Mouse (Mus musculus) spleen, adult 2 months (tissue): ENCODE measurements around the gene Stambpl1. TPM values are rescaled to one million over a fixed set of nuclear protein-coding genes. Genes with fewer than 3 reads are reported as not detected.

Experiments used
- DNase-seq, 2 experiments: peaks; one replicate each; pipeline versions ENCODE4 v3.0.0 to v3.0.0-alpha.2; 2012 to 2021; ENCODE audit warnings: low spot score in 2 of 2, low read depth in 1 of 2
- H3K27ac ChIP-seq: fragments of 200-500 bp; 2 replicates; pipeline ENCODE4 v1.5.1; 2012; ENCODE audit warnings: low read length, inconsistent platforms; ENCODE audit not compliant: insufficient read depth
- H3K27me3 ChIP-seq: fragments of 200-500 bp; 2 replicates; pipeline ENCODE4 v1.6.1; 2012; ENCODE audit warnings: mild to moderate bottlenecking, moderate library complexity, low read length, inconsistent platforms; ENCODE audit not compliant: control insufficient read depth, insufficient read depth
- H3K36me3 ChIP-seq: fragments of 200-500 bp; 2 replicates; pipeline ENCODE4 v1.6.1; 2012; ENCODE audit warnings: mild to moderate bottlenecking, low read length, inconsistent platforms; ENCODE audit not compliant: control insufficient read depth, insufficient read depth
- H3K4me1 ChIP-seq: fragments of 200-500 bp; 2 replicates; pipeline ENCODE4 v1.6.1; 2011; ENCODE audit warnings: inconsistent platforms; ENCODE audit not compliant: control insufficient read depth, insufficient read depth, insufficient read length
- H3K4me3 ChIP-seq: fragments of 200-500 bp; 2 replicates; pipeline ENCODE4 v1.5.1; 2011; ENCODE audit warnings: mild to moderate bottlenecking, inconsistent platforms; ENCODE audit not compliant: insufficient read depth, insufficient read length; ENCODE audit errors: extremely low read depth
- CTCF ChIP-seq: fragments of 200-500 bp; IDR thresholded peaks from 2 replicates; pipeline ENCODE4 v1.5.1; 2011; ENCODE audit warnings: mild to moderate bottlenecking, inconsistent platforms; ENCODE audit not compliant: insufficient read depth, insufficient read length, insufficient replicate concordance; ENCODE audit errors: extremely low read depth
- POLR2A ChIP-seq: fragments of 200-500 bp; IDR thresholded peaks from 2 replicates; pipeline ENCODE4 v1.6.1; 2011; ENCODE audit warnings: low read depth, low read length, inconsistent platforms
- WGBS: fragments of 180-500 bp; shearing (Covaris S2); methylation state at CpG from one replicate; pipeline ENCODE4 v1.1.7; 2018; 5-methylcytosine and 5-hydroxymethylcytosine counted together
- polyA plus RNA-seq: library from polyadenylated mRNA; depleted of rRNA; stranded (reverse); fragments of >200 nt; gene quantifications from 2 replicates; pipeline ENCODE4 v1.2.3, GENCODE M21; 2012

The Stambpl1 gene
- polyA plus RNA-seq, 1 experiment, result 9.5 TPM

- 60% methylated on average over 14 of the region's 14 CpGs for WGBS
- H3K4me1 ChIP-seq, result no peaks in the 10 kb centered on the region; the same call in 1 of the 2 replicates
- peak in 1 of 2 experiments; percentile 66 for DNase-seq
- TF ChIP-seq CTCF (no peak), POLR2A (no peak)
- H3K27me3 ChIP-seq, result no peaks in the 10 kb centered on the region
- no peak overlapping the region for H3K4me3 ChIP-seq
- H3K36me3 ChIP-seq, result peaks cover 39% of the 10 kb centered on the region
- 0 out of 2 replicates have a peak overlapping the region, but pooled peaks have one; percentile 9 for H3K27ac ChIP-seq
Measured at GRCm38 (mm10) chr19:34233944-34234343, 41.9 kb downstream of the Stambpl1 start.

- TF ChIP-seq CTCF (no peak), POLR2A (no peak)
- H3K36me3 ChIP-seq, result peaks cover 38% of the 10 kb centered on the region
- H3K4me1 ChIP-seq, result no peaks in the 10 kb centered on the region; the same call in 1 of the 2 replicates
- no peaks in the 10 kb centered on the region for H3K27me3 ChIP-seq
- WGBS, result 97% methylated on average over 3 of the region's 3 CpGs
- no peak for DNase-seq
- no peak overlapping the region for H3K27ac ChIP-seq
- no peak overlapping the region for H3K4me3 ChIP-seq
Measured at GRCm38 (mm10) chr19:34236049-34236448, 44.0 kb downstream of the Stambpl1 start.

- no peaks in the 10 kb centered on the region; the same call in 1 of the 2 replicates for H3K4me1 ChIP-seq
- no peak overlapping the region for H3K27ac ChIP-seq
- no peak for DNase-seq
- H3K27me3 ChIP-seq, result no peaks in the 10 kb centered on the region
- 96% methylated on average over 2 of the region's 2 CpGs for WGBS
- TF ChIP-seq POLR2A (no peak), CTCF (no peak)
- no peak overlapping the region for H3K4me3 ChIP-seq
- H3K36me3 ChIP-seq, result peaks cover 34% of the 10 kb centered on the region
Measured at GRCm38 (mm10) chr19:34237746-34238145, 45.7 kb downstream of the Stambpl1 start.

- DNase-seq, result no peak
- H3K4me1 ChIP-seq, result no peaks in the 10 kb centered on the region
- H3K4me3 ChIP-seq, result no peak overlapping the region
- TF ChIP-seq CTCF (no peak), POLR2A (no peak)
- 97% methylated on average over 5 of the region's 5 CpGs for WGBS
- no peaks in the 10 kb centered on the region for H3K27me3 ChIP-seq
- H3K36me3 ChIP-seq, result peaks cover 20% of the 10 kb centered on the region
- H3K27ac ChIP-seq, result no peak overlapping the region
Measured at GRCm38 (mm10) chr19:34240273-34241039, 48.4 kb downstream of the Stambpl1 start.

GRCm38 (mm10) chr19:34241247-34241915, 49.4 kb downstream of the Stambpl1 start:
- H3K36me3 ChIP-seq, result peaks cover 16% of the 10 kb centered on the region
- no peak overlapping the region for H3K27ac ChIP-seq
- WGBS, result 79% methylated on average over 15 of the region's 15 CpGs
- TF ChIP-seq POLR2A (no peak), CTCF (no peak)
- no peak overlapping the region for H3K4me3 ChIP-seq
- H3K4me1 ChIP-seq, result no peaks in the 10 kb centered on the region
- H3K27me3 ChIP-seq, result no peaks in the 10 kb centered on the region
- DNase-seq, result no peak

- Histone ChIP-seq H3K36me3 (peaks cover 7% of the 10 kb centered on the region), H3K4me3 (no peak overlapping the region), H3K27me3 (no peaks in the 10 kb centered on the region), H3K27ac (no peak overlapping the region), H3K4me1 (no peaks in the 10 kb centered on the region)
- TF ChIP-seq CTCF (no peak), POLR2A (no peak)
- DNase-seq, result no peak
Measured at GRCm38 (mm10) chr19:34242925-34243324, 50.9 kb downstream of the Stambpl1 start.

- Histone ChIP-seq H3K36me3 (peaks cover 6% of the 10 kb centered on the region), H3K27ac (no peak overlapping the region), H3K27me3 (no peaks in the 10 kb centered on the region), H3K4me3 (no peak overlapping the region), H3K4me1 (peaks cover 3% of the 10 kb centered on the region; the same call in 1 of the 2 replicates)
- peak; percentile 54 to 68 for DNase-seq
- TF ChIP-seq POLR2A, result no peak
- no peak for TF ChIP-seq CTCF
- WGBS, result 19% methylated on average over 6 of the region's 6 CpGs
Measured at GRCm38 (mm10) chr19:34244056-34244455, 52.0 kb downstream of the Stambpl1 start.
